Mouse (Mus musculus) intestine, embryonic 14.5 days (tissue): Measurements from ENCODE around the gene Cyth4. TPM values are rescaled to one million over a fixed set of nuclear protein-coding genes. Genes with fewer than 3 reads are reported as not detected.

Source experiments
- ATAC-seq: fragments of 200-750 bp; cut with Nextera tagmentation; replicated peaks from 2 replicates; pipeline ENCODE4 v1.8.0; 2017; ENCODE audit warnings: low read depth, moderate number of reproducible peaks, moderate TSS enrichment, moderate library complexity; ENCODE audit not compliant: low FRiP score, low TSS enrichment
- DNase-seq: peaks from one replicate; pipeline ENCODE4 v3.0.0-alpha.2; 2018; ENCODE audit warnings: low spot score
- H3K27ac ChIP-seq: fragments of 300-500 bp; sonication (generic); 2 replicates; pipeline ENCODE4 v1.5.1; 2014; ENCODE audit warnings: low read depth, mild to moderate bottlenecking, control low read depth
- H3K27me3 ChIP-seq: fragments of 300-500 bp; sonication (generic); replicated peaks from 2 replicates; pipeline ENCODE4 v1.6.1; 2014; ENCODE audit warnings: low read length, control low read depth; ENCODE audit not compliant: control insufficient read depth, insufficient read depth
- H3K36me3 ChIP-seq: fragments of 300-500 bp; sonication (generic); 2 replicates; pipeline ENCODE4 v1.6.1; 2014; ENCODE audit warnings: low read length, control low read depth; ENCODE audit not compliant: control insufficient read depth, insufficient read depth
- H3K4me1 ChIP-seq: fragments of 300-500 bp; sonication (generic); replicated peaks from 2 replicates; pipeline ENCODE4 v1.6.1; 2014; ENCODE audit warnings: low read length, control low read depth, mixed read lengths; ENCODE audit not compliant: control insufficient read depth, insufficient read depth
- H3K4me2 ChIP-seq: fragments of 300-500 bp; sonication (generic); 2 replicates; pipeline ENCODE4 v1.6.1; 2014; ENCODE audit warnings: low read length
- H3K4me3 ChIP-seq: fragments of 300-500 bp; sonication (generic); 2 replicates; pipeline ENCODE4 v1.5.1; 2014; ENCODE audit warnings: low read depth, low read length, control low read depth, mixed read lengths
- H3K9ac ChIP-seq: fragments of 300-500 bp; sonication (generic); 2 replicates; pipeline ENCODE4 v1.6.1; 2014; ENCODE audit warnings: mild to moderate bottlenecking, low read length
- H3K9me3 ChIP-seq: fragments of 300-500 bp; sonication (generic); 2 replicates; pipeline ENCODE4 v1.6.1; 2016; ENCODE audit warnings: low read length, control low read depth; ENCODE audit not compliant: control insufficient read depth
- WGBS: fragments of 180-500 bp; shearing (Covaris S2); extraction: QIAGEN DNeasy Blood & Tissue Kit; methylation state at CpG from one replicate; pipeline ENCODE4 v1.1.7; 2014; 5-methylcytosine and 5-hydroxymethylcytosine counted together
- polyA plus RNA-seq: library from polyadenylated mRNA; unstranded; fragments of >200 nt; fragmentation: Nextera tagmentation; extraction: Ambion mirVana; gene quantifications from 2 replicates; pipeline ENCODE4 v1.2.1, GENCODE M21; 2014

Gene Cyth4
- polyA plus RNA-seq, 1 experiment from 2014 or later: 4.3 TPM

- 73% methylated on average over 2 of the region's 2 CpGs for WGBS
Observed at GRCm38 (mm10) chr15:78616973-78617372, 20.1 kb downstream of the Cyth4 start.

GRCm38 (mm10) chr15:78623426-78623825, 26.6 kb downstream of the Cyth4 start:
- 13% methylated on average over 5 of the region's 5 CpGs for WGBS
- Histone ChIP-seq H3K4me1 (no peaks in the 10 kb centered on the region), H3K4me3 (no peak overlapping the region), H3K9ac (no peak overlapping the region), H3K27me3 (no peaks in the 10 kb centered on the region), H3K27ac (no peak overlapping the region), H3K9me3 (no peaks in the 10 kb centered on the region), H3K36me3 (no peaks in the 10 kb centered on the region), H3K4me2 (no peak overlapping the region)
- DNase-seq (peak; percentile 87), ATAC-seq (peak; percentile 28; the same call in 1 of the 2 replicates)

More at GRCm38 (mm10) chr15:78616973-78617372, 20.1 kb downstream of the Cyth4 start:
- no peaks in the 10 kb centered on the region for H3K27me3 ChIP-seq
- no peak overlapping the region for H3K9ac ChIP-seq
- H3K4me3 ChIP-seq: no peak overlapping the region
- no peak overlapping the region for H3K27ac ChIP-seq
- DNase-seq (no peak), ATAC-seq (no peak)
- no peaks in the 10 kb centered on the region for H3K4me1 ChIP-seq
- H3K9me3 ChIP-seq: no peaks in the 10 kb centered on the region
- H3K4me2 ChIP-seq: no peak overlapping the region
- no peaks in the 10 kb centered on the region for H3K36me3 ChIP-seq

DNA sequence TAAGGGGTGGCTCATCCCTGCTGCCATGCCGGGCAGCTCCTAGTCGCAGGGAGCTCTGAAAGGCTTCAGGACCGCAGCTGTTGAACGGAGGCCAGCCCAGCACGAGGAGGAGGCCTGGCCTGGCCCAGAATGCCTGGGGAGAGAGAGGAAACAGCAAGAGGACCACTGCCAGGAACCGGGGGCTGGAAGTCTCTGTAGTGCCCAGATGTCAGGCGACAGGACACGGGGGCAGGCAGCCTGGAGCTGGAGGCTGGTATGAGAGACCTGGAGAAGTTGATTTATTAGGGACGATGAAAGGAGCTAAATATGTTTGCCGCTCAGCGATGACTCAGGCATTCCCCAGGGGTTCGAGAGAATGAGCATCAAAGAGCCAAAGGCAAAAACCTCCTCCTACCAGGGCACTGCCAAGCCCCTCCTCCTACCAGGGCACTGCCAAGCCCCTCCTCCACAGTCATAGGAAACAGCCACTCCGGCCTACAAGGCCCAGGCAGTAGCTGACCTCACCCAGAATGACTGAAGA, 27.6 kb downstream of the Cyth4 start:
- no peaks in the 10 kb centered on the region for H3K36me3 ChIP-seq
- H3K4me1 ChIP-seq: no peaks in the 10 kb centered on the region
- ATAC-seq: 0 out of 2 replicates have a peak, but pooled peaks have one; percentile 30
- no peak overlapping the region for H3K9ac ChIP-seq
- H3K27ac ChIP-seq: no peak overlapping the region
- H3K27me3 ChIP-seq: no peaks in the 10 kb centered on the region
- DNase-seq: peak; percentile 58
- H3K4me2 ChIP-seq: no peak overlapping the region
- H3K4me3 ChIP-seq: no peak overlapping the region
- WGBS: 38% methylated on average over 13 of the region's 13 CpGs
- H3K9me3 ChIP-seq: no peaks in the 10 kb centered on the region

DNA sequence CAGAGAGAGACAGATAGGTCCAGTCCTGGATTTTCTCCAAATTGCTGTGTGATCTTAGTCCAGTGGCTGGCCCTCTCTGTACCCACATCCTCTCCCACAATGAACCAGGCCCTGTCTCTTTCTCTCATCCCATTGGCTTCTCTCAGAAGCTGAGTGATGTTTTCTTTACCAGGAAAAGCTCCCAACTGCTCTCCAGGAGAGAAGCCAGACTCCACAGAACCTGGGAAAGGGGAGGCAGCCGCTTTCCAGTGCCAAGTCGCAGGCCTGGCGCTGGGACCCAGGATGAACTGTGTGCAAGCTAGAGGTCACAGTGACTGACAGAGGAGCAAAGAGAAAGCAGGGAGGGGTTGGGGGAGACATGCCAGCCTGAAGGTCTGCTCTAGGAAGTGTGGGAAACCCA, 28.1 kb downstream of the Cyth4 start:
- no peak overlapping the region for H3K9ac ChIP-seq
- H3K4me2 ChIP-seq: no peak overlapping the region
- H3K27ac ChIP-seq: no peak overlapping the region
- no peak for DNase-seq
- no peak overlapping the region for H3K4me3 ChIP-seq
- H3K36me3 ChIP-seq: no peaks in the 10 kb centered on the region
- 70% methylated on average over 3 of the region's 3 CpGs for WGBS
- no peak for ATAC-seq
- no peaks in the 10 kb centered on the region for H3K4me1 ChIP-seq
- H3K9me3 ChIP-seq: no peaks in the 10 kb centered on the region
- H3K27me3 ChIP-seq: no peaks in the 10 kb centered on the region

DNA sequence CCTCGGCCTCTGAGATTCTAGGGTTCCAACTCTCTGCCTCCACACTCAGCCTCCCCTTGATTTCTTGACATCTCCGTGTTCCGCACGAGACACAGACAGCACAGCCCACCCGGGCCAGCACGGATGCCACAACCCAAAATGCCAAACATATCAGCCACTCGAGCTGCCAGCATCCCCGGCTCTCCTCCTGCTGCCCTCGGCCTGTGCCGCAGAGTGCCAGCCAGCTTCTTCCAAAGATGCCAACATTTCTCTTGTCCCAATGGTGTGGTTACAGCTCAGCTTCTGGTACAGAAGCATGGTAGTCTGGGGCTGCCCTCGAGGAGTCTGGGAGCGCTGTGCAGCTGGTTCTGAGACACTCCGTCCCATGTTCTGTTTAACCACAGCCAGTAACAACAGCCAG, 29.4 kb downstream of the Cyth4 start:
- no peaks in the 10 kb centered on the region for H3K4me1 ChIP-seq
- H3K9ac ChIP-seq: no peak overlapping the region
- no peak overlapping the region for H3K27ac ChIP-seq
- ATAC-seq (no peak), DNase-seq (no peak)
- H3K36me3 ChIP-seq: no peaks in the 10 kb centered on the region
- H3K9me3 ChIP-seq: no peaks in the 10 kb centered on the region
- no peak overlapping the region for H3K4me2 ChIP-seq
- no peak overlapping the region for H3K4me3 ChIP-seq
- no peaks in the 10 kb centered on the region for H3K27me3 ChIP-seq
- 86% methylated on average over 13 of the region's 13 CpGs for WGBS

GRCm38 (mm10) chr15:78632387-78632786, 35.5 kb downstream of the Cyth4 start:
- DNase-seq (no peak), ATAC-seq (no peak)
- Histone ChIP-seq H3K36me3 (no peaks in the 10 kb centered on the region), H3K4me1 (no peaks in the 10 kb centered on the region), H3K27ac (no peak overlapping the region), H3K9ac (no peak overlapping the region), H3K9me3 (no peaks in the 10 kb centered on the region), H3K27me3 (no peaks in the 10 kb centered on the region), H3K4me3 (no peak overlapping the region), H3K4me2 (no peak overlapping the region)
- WGBS: 66% methylated on average over 2 of the region's 2 CpGs

DNA sequence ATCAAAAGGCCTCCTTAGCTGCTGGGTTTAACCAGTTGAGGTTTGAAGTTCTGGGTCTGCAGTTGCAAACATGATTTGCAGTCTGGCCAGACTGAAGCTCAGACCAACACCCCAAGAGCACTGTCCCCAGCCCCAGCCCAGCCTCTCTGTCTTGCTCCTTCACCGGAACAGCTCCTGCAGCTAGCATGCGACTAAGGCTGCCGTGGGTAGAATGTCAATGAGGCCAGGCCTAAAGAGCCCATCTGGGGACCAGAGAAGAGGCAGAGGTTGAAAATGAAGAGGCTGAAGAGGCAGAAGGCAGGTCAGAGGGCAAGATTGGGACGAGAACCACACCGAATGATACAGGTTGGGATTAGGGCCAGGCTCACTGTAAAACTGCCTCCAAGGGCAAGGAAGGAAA, 36.6 kb downstream of the Cyth4 start:
- H3K4me1 ChIP-seq: no peaks in the 10 kb centered on the region
- H3K9me3 ChIP-seq: no peaks in the 10 kb centered on the region
- 71% methylated on average over 5 of the region's 5 CpGs for WGBS
- ATAC-seq (no peak), DNase-seq (no peak)
- no peak overlapping the region for H3K4me2 ChIP-seq
- no peaks in the 10 kb centered on the region for H3K27me3 ChIP-seq
- H3K9ac ChIP-seq: no peak overlapping the region
- no peak overlapping the region for H3K27ac ChIP-seq
- no peaks in the 10 kb centered on the region for H3K36me3 ChIP-seq
- H3K4me3 ChIP-seq: no peak overlapping the region

- Histone ChIP-seq H3K4me2 (no peak overlapping the region), H3K4me1 (no peaks in the 10 kb centered on the region), H3K27ac (no peak overlapping the region), H3K27me3 (0 out of 2 replicates have a peak, but pooled peaks cover 4% of the 10 kb centered on the region), H3K9ac (no peak overlapping the region), H3K4me3 (no peak overlapping the region), H3K9me3 (no peaks in the 10 kb centered on the region), H3K36me3 (no peaks in the 10 kb centered on the region)
- WGBS: 38% methylated on average over 10 of the region's 10 CpGs
- ATAC-seq: peak; percentile 57; the same call in 1 of the 2 replicates
- DNase-seq: peak; percentile 63
Observed at GRCm38 (mm10) chr15:78634095-78634737, 37.4 kb downstream of the Cyth4 start.

GRCm38 (mm10) chr15:78635231-78635630, 38.4 kb downstream of the Cyth4 start:
- H3K4me3 ChIP-seq: no peak overlapping the region
- no peak for DNase-seq
- H3K9ac ChIP-seq: no peak overlapping the region
- no peaks in the 10 kb centered on the region for H3K36me3 ChIP-seq
- no peaks in the 10 kb centered on the region for H3K4me1 ChIP-seq
- H3K27me3 ChIP-seq: 0 out of 2 replicates have a peak, but pooled peaks cover 4% of the 10 kb centered on the region
- H3K9me3 ChIP-seq: no peaks in the 10 kb centered on the region
- no peak overlapping the region for H3K4me2 ChIP-seq
- no peak overlapping the region for H3K27ac ChIP-seq
- 21% methylated on average over 7 of the region's 7 CpGs for WGBS
- ATAC-seq: no peak
